Mouse (Mus musculus): ENCODE results near the gene Itga9.

- TF ChIP-seq CTCF (IDR thresholded peaks at IDR 0.05; ENCODE audit: borderline replicate concordance, insufficient read depth, low read depth, low read length): no peak
- no peak for TF ChIP-seq POLR2A (IDR thresholded peaks at IDR 0.05; ENCODE audit: borderline replicate concordance, insufficient read depth, low read length)
Measured at GRCm38 (mm10) chr9:118703146-118703545, 96.7 kb downstream of the Itga9 start.
